Mouse (Mus musculus) heart, embryonic 13.5 days (tissue): ENCODE data around the gene Dennd4b. TPM values are rescaled to one million over a fixed set of nuclear protein-coding genes. Genes with fewer than 3 reads are reported as not detected.
A peak's percentile ranks its signal among the peaks of the same experiment; 100 is the strongest.

Source experiments
- ATAC-seq: fragments of 200-750 bp; cut with Nextera tagmentation; 2 replicates; pipeline ENCODE4 v1.8.0; 2017; ENCODE audit warnings: moderate TSS enrichment; ENCODE audit not compliant: insufficient number of reproducible peaks, low FRiP score, low TSS enrichment; ENCODE audit errors: extremely low read depth
- H3K27ac ChIP-seq: fragments of 300-500 bp; sonication (generic); replicated peaks from 2 replicates; pipeline ENCODE4 v1.5.1; 2015; ENCODE audit warnings: moderate library complexity, mild to moderate bottlenecking, inconsistent platforms
- H3K27me3 ChIP-seq: fragments of 300-500 bp; sonication (generic); replicated peaks from 2 replicates; pipeline ENCODE4 v1.6.1; 2015; ENCODE audit warnings: mild to moderate bottlenecking, inconsistent platforms
- H3K36me3 ChIP-seq: fragments of 300-500 bp; sonication (generic); 2 replicates; pipeline ENCODE4 v1.6.1; 2015; ENCODE audit warnings: mild to moderate bottlenecking, inconsistent platforms
- H3K4me1 ChIP-seq: fragments of 300-500 bp; sonication (generic); 2 replicates; pipeline ENCODE4 v1.6.1; 2015; ENCODE audit warnings: inconsistent platforms
- H3K4me2 ChIP-seq: fragments of 300-500 bp; sonication (generic); 2 replicates; pipeline ENCODE4 v1.6.1; 2015; ENCODE audit warnings: inconsistent platforms, mild to moderate bottlenecking, moderate library complexity
- H3K4me3 ChIP-seq: fragments of 300-500 bp; sonication (generic); 2 replicates; pipeline ENCODE4 v1.5.1; 2015; ENCODE audit warnings: moderate library complexity, mild to moderate bottlenecking, inconsistent platforms
- H3K9ac ChIP-seq: fragments of 300-500 bp; sonication (generic); 2 replicates; pipeline ENCODE4 v1.6.1; 2015; ENCODE audit warnings: inconsistent platforms, mild to moderate bottlenecking, moderate library complexity
- H3K9me3 ChIP-seq: fragments of 300-500 bp; sonication (generic); 2 replicates; pipeline ENCODE4 v1.6.1; 2016; ENCODE audit warnings: inconsistent platforms
- WGBS: fragments of 180-500 bp; shearing (Covaris S2); methylation state at CpG from one replicate; pipeline ENCODE4 v1.1.7; 2015; ENCODE audit warnings: mixed read lengths; 5-methylcytosine and 5-hydroxymethylcytosine counted together
- polyA plus RNA-seq: library from polyadenylated mRNA; unstranded; fragments of >200 nt; fragmentation: Nextera tagmentation; extraction: Ambion mirVana; gene quantifications from 2 replicates; pipeline ENCODE4 v1.2.1, GENCODE M21; 2015

The Dennd4b gene
- 5.5 and 5.7 TPM in 2 replicates for polyA plus RNA-seq

DNA sequence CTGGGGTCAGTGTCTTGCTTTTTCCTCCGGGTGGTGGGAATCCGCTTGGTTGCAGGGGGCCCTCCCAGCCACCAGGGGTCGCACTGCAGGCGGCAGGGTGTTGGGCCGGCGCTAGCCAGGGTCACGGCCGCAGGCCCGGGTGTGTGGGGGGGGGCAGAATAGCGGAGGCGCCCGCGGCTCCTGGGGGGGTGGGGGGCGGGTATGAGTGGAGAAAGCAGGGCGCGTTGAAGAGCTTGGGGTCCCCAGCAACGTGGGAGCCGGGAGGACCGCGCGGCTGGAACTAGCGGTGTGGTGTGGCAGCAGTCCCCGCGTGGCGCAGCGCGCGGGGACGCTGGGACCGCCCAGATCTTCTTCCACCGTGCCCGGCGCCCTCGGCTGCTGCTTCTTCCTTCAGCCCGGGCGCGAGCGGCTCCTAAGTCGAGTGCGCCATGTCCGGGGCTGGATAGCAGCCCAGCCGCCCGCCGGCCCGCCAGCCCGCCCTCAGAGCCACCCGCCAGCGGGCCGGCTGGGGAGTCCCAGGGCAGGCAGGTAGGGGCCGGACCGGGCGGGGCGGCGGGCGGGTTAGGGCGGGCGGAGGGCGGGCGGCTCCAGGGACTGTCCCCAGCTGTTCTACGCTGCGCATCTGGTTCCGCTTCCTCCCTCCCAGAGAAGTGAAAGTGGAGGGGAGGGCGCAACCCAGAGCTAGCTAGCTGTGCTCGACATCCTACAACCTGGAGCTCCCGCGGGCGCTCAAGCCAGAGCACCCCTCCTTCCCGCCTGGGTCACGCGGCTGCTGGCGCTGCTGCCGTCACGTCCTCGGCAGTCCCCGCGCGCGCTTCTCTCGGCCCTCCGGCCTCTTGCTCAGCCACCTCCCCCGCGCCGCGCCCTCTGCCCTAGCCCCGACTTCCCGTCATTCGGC, at the start of gene Dennd4b:
Dennd4b (plus strand) TSS at position 152 of the 898 bp plus-strand sequence.
- peak within 1 kb of the TSS; percentile 88 for H3K4me3 ChIP-seq
- peaks cover 62% of the 10 kb centered on the region for H3K36me3 ChIP-seq
- H3K27ac ChIP-seq: peak within 1 kb of the TSS; percentile 99
- ATAC-seq: peak; percentile 81
- peak within 1 kb of the TSS; percentile 96 for H3K9ac ChIP-seq
- peaks cover 18% of the 10 kb centered on the region for H3K4me1 ChIP-seq
- no peaks in the 10 kb centered on the region for H3K27me3 ChIP-seq
- H3K9me3 ChIP-seq: no peaks in the 10 kb centered on the region
- H3K4me2 ChIP-seq: peak within 1 kb of the TSS; percentile 92
- under 1% methylated on average over 66 of the region's 87 CpGs for WGBS

DNA sequence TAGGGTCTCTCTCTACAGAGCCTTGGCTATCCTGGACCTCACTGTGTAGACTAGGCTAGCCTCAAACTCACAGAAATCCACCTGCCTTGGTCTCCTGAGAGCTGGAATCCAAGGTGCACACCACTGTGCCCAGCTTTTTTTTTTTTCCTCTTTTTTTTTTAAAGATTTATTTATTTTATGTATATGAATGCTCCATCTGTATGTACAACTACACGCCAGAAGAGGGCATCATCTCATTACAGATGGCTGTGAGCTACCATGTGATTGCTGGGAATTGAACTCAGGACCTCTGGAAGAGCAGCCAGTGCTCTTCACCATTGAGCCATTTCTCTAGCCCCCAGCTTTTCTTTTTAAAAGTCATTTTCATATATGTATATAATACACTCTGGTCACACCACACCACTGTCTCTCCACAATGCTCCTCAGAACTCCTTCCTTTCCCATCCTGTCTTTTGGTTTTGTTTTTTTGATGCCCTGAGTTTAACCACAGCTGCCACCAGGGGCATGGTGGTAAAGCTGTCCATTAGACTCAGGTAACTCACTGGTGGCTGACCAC, 49.1 kb upstream of the Dennd4b start:
- H3K9me3 ChIP-seq: no peaks in the 10 kb centered on the region
- ATAC-seq: no peak
- no peak overlapping the region for H3K4me2 ChIP-seq
- WGBS: 35% methylated on average over 1 of the region's 1 CpGs
- H3K36me3 ChIP-seq: peaks cover 17% of the 10 kb centered on the region
- peaks cover 31% of the 10 kb centered on the region for H3K4me1 ChIP-seq
- H3K27me3 ChIP-seq: no peaks in the 10 kb centered on the region
- H3K9ac ChIP-seq: no peak overlapping the region
- H3K4me3 ChIP-seq: no peak overlapping the region
- no peak overlapping the region for H3K27ac ChIP-seq

GRCm38 (mm10) chr3:90220088-90220487, 44.9 kb upstream of the Dennd4b start:
- no peak for ATAC-seq
- peak overlapping the region; percentile 82 for H3K4me2 ChIP-seq
- peak overlapping the region; percentile 88 for H3K9ac ChIP-seq
- peak overlapping the region; percentile 92 for H3K27ac ChIP-seq
- H3K27me3 ChIP-seq: no peaks in the 10 kb centered on the region
- no peaks in the 10 kb centered on the region for H3K9me3 ChIP-seq
- WGBS: 18% methylated on average over 6 of the region's 6 CpGs
- peak overlapping the region; percentile 67 for H3K4me3 ChIP-seq
- peaks cover 32% of the 10 kb centered on the region for H3K4me1 ChIP-seq
- peaks cover 16% of the 10 kb centered on the region for H3K36me3 ChIP-seq

GRCm38 (mm10) chr3:90220531-90220951, 44.4 kb upstream of the Dennd4b start:
- WGBS: 0% methylated on average over 20 of the region's 20 CpGs
- ATAC-seq: peak; percentile 59; the same call in 1 of the 2 replicates

GRCm38 (mm10) chr3:90221123-90221522, 43.9 kb upstream of the Dennd4b start:
- Histone ChIP-seq H3K4me3 (peak overlapping the region; percentile 67), H3K27ac (peak overlapping the region; percentile 92), H3K4me1 (peaks cover 32% of the 10 kb centered on the region), H3K36me3 (peaks cover 26% of the 10 kb centered on the region), H3K9ac (peak overlapping the region; percentile 88), H3K27me3 (no peaks in the 10 kb centered on the region), H3K4me2 (peak overlapping the region; percentile 82), H3K9me3 (no peaks in the 10 kb centered on the region)
- ATAC-seq: no peak
- 12% methylated on average over 5 of the region's 5 CpGs for WGBS

More at GRCm38 (mm10) chr3:90220531-90220951, 44.4 kb upstream of the Dennd4b start:
- H3K27ac ChIP-seq: peak overlapping the region; percentile 92
- H3K9me3 ChIP-seq: no peaks in the 10 kb centered on the region
- H3K4me2 ChIP-seq: peak overlapping the region; percentile 82
- H3K4me3 ChIP-seq: peak overlapping the region; percentile 67
- H3K27me3 ChIP-seq: no peaks in the 10 kb centered on the region
- peaks cover 32% of the 10 kb centered on the region for H3K4me1 ChIP-seq
- peak overlapping the region; percentile 88 for H3K9ac ChIP-seq
- H3K36me3 ChIP-seq: peaks cover 20% of the 10 kb centered on the region

DNA sequence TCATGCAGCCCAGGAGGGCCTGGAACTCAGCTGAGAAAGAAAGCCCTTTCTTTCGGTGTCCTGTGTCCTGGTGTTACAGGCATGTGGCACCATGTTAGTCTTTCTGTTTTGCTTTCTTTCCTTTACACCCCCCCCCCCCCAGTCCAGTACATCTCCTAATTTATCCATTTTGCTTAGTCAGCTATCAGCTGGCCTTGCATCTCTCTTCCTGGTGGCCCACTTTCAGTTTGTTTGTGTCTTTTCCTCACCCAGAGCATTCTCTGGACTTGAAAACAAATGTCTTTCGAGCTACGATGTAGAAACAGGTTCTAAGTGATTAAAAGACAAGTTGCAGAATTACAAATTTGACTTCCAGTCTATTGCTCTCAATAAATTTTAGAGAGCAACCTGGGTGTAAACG, 42.5 kb upstream of the Dennd4b start:
- peaks cover 32% of the 10 kb centered on the region for H3K4me1 ChIP-seq
- ATAC-seq: no peak
- no peaks in the 10 kb centered on the region for H3K9me3 ChIP-seq
- H3K36me3 ChIP-seq: peaks cover 30% of the 10 kb centered on the region
- H3K27me3 ChIP-seq: no peaks in the 10 kb centered on the region
- no peak overlapping the region for H3K4me3 ChIP-seq
- WGBS: 76% methylated on average over 4 of the region's 4 CpGs
- H3K4me2 ChIP-seq: no peak overlapping the region
- H3K9ac ChIP-seq: no peak overlapping the region; the same call in 1 of the 2 replicates
- H3K27ac ChIP-seq: no peak overlapping the region

DNA sequence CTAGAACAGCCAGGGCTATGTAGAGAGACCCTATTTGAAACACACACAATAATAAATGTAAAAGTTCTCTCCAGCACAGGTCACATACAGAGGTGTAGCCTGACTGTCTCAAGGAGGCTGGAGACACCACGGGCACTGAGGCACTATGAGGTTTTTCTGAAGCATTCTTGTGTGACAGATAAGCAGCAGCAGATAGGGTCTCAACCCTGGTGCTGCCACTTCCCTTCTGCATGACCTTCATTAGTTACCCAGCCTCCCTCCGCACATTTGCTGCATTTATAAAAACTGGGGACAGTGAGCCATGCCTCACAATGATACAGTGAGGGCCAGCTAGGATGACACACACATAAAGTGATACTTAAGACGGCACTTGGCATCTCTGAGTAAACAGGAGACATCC, 42.0 kb upstream of the Dennd4b start:
- Histone ChIP-seq H3K4me2 (no peak overlapping the region), H3K4me1 (peaks cover 32% of the 10 kb centered on the region), H3K27me3 (no peaks in the 10 kb centered on the region), H3K9ac (no peak overlapping the region), H3K9me3 (no peaks in the 10 kb centered on the region), H3K27ac (no peak overlapping the region), H3K36me3 (peaks cover 30% of the 10 kb centered on the region), H3K4me3 (no peak overlapping the region)
- no peak for ATAC-seq
- 40% methylated on average over 3 of the region's 3 CpGs for WGBS

DNA sequence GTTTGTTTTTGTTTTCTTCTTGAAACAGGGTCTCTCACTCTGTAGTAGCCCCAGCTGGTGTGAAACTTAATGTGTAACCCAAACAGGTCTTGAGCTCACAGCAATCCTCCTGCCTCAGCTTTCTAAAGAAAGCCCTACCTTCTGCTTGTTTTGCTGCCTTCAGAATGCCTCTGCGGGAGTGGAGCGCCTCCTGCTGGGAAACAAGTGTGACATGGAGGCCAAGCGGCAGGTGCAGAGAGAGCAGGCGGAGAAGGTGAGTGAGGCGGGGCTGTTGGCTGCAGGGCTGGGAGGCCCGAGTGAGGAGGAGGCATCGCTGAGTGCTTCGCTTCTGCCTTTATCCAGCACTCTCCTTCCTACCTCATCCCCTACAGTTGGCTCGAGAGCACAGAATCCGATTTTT, 40.7 kb upstream of the Dennd4b start:
- Histone ChIP-seq H3K4me2 (no peak overlapping the region), H3K9ac (no peak overlapping the region), H3K36me3 (peaks cover 30% of the 10 kb centered on the region), H3K27me3 (no peaks in the 10 kb centered on the region), H3K27ac (no peak overlapping the region), H3K4me3 (no peak overlapping the region), H3K9me3 (no peaks in the 10 kb centered on the region), H3K4me1 (peaks cover 32% of the 10 kb centered on the region)
- ATAC-seq: no peak
- WGBS: 74% methylated on average over 10 of the region's 10 CpGs

DNA sequence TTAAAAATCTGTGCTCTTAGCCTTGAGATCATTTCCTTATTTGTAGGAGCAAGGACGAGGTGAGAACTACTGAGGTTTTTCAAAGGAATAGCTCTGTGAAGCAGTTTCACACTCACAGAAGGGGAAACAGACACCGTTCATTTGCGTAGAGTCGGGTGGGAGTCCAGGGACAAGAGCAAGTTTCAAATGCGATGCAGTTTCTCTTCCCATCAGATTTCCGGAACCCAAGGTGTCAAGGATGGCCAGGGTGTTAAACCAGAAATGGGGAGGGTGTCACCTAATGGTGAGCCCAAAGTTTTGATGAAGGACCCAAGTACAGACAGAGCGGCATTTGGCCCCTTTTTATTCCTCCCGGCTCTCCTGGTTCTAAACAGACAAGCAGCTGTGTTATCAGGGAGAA, 33.9 kb upstream of the Dennd4b start:
- peak overlapping the region; percentile 86; the same call in 1 of the 2 replicates for H3K27ac ChIP-seq
- ATAC-seq: no peak; the same call in 1 of the 2 replicates
- 10% methylated on average over 8 of the region's 8 CpGs for WGBS

DNA sequence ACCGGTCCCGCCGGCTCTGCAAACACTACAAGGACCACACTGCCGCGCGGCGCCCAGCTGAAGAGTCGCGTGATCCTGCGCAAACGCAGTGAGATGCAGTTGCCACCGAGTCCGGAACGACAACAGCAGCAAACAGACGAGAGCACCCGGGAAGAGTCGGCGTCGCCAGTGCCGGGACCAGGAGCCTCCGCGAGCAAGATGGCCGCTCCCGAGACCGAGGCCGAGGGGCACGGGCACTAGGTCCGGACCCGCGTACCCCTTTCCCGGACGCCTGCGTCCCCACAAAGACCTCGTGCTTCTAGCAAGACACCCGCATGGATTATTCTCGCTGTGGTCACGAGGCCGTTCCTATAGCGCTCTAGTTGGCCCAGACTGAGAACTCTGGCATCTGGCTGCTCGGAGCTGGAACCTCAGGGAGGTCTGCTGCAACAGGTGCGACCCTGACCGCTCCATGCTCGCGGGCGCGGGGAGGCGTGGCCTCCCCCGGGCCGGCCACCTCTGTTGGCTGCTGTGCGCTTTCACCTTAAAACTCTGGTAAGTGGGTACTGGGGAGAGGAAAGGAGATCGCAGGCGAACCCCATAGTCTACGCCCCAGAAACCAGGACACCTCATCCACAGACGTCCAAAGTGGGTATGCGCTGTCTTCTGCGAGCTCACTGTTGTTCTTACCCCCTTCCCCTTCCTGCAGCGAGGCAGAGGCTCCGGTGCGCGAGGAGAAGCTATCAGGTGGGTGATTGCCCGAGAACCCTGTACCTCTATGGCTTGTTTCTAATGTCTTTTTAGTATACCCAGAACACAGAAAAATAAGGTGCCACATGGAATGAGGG, 33.3 kb upstream of the Dennd4b start, which contains the start of gene Jtb:
Jtb (plus strand) TSS at position 91 of the 827 bp plus-strand sequence.
- peaks cover 36% of the 10 kb centered on the region for H3K36me3 ChIP-seq
- peak within 1 kb of the TSS; percentile 92 for H3K9ac ChIP-seq
- H3K27me3 ChIP-seq: no peaks in the 10 kb centered on the region
- peak within 1 kb of the TSS; percentile 87 for H3K4me2 ChIP-seq
- H3K4me1 ChIP-seq: peaks cover 17% of the 10 kb centered on the region
- WGBS: under 1% methylated on average over 61 of the region's 61 CpGs
- peak within 1 kb of the TSS; percentile 73 for H3K4me3 ChIP-seq
- ATAC-seq: peak; percentile 93
- H3K9me3 ChIP-seq: no peaks in the 10 kb centered on the region
- H3K27ac ChIP-seq: peak within 1 kb of the TSS; percentile 86

More for the DNA sequence above, 33.9 kb upstream of the Dennd4b start:
- H3K4me3 ChIP-seq: peak overlapping the region; percentile 73
- H3K4me1 ChIP-seq: peaks cover 17% of the 10 kb centered on the region
- no peaks in the 10 kb centered on the region for H3K27me3 ChIP-seq
- peak overlapping the region; percentile 92 for H3K9ac ChIP-seq
- no peaks in the 10 kb centered on the region for H3K9me3 ChIP-seq
- peak overlapping the region; percentile 87 for H3K4me2 ChIP-seq
- H3K36me3 ChIP-seq: peaks cover 34% of the 10 kb centered on the region

- no peak overlapping the region for H3K4me2 ChIP-seq
- no peak overlapping the region for H3K9ac ChIP-seq
- no peak overlapping the region for H3K4me3 ChIP-seq
- 82% methylated on average over 2 of the region's 2 CpGs for WGBS
- H3K9me3 ChIP-seq: no peaks in the 10 kb centered on the region
- H3K4me1 ChIP-seq: peaks cover 16% of the 10 kb centered on the region
- peaks cover 4% of the 10 kb centered on the region for H3K36me3 ChIP-seq
- ATAC-seq: no peak
- H3K27ac ChIP-seq: no peak overlapping the region
- no peaks in the 10 kb centered on the region for H3K27me3 ChIP-seq
These were observed 23.7 kb upstream of the Dennd4b start for GRCm38 (mm10) chr3:90241251-90241650.
